In genomic region chr2:49344287-49344686, GRCm38 (mm10) we compare ENCODE assay signal across 19 mouse cellular contexts.
DNase-seq lines count a peak whose midpoint lies in the region; TF ChIP-seq lines count a peak whose summit lies in the region.
"Had no signal": no experiment of that assay in that cellular context is flagged by ENCODE, and none has a peak within 500 bp of the region (broad histone marks: within the 10 kb centered on the region; RNA-seq: fewer than 3 reads in every experiment).

No protein-coding gene starts in this region.

- peak; percentile 45 to 67 for DNase-seq in cerebellum, postnatal 14 days
- DNase-seq in cerebellum, adult 11-12 months = no peak
- peak; percentile 24 for DNase-seq in layer of hippocampus, adult 9-11 months
- no peak for DNase-seq in layer of hippocampus, adult 2 months (ENCODE audit: low spot score in 2 of 2)
- peak; percentile 16 for DNase-seq in right cerebral cortex, postnatal 4 days
- no peak for DNase-seq in right cerebral cortex, postnatal 25 days
- DNase-seq in limb, embryonic 10.5 days (ENCODE audit: low spot score) = no peak
- DNase-seq in kidney, postnatal 25 days = no peak
- DNase-seq: adrenal gland, postnatal 14 days; cerebellum, adult 9-11 months; gastrocnemius, postnatal 25 days; heart, adult 18-20 months; kidney, adult 18-20 months; layer of hippocampus, postnatal 36 days; liver, embryonic 13.5 days; lung, embryonic 14.5 days; lung, postnatal 36 days; right cerebral cortex, postnatal 14 days had no signal

- no peaks in the 10 kb centered on the region for H3K4me1 ChIP-seq in limb, embryonic 10.5 days
- H3K4me1 ChIP-seq: hindbrain, embryonic 12.5 days; liver, embryonic 13.5 days had no signal

- H3K4me3 ChIP-seq in layer of hippocampus, adult 2 months = no peak overlapping the region
- H3K4me3 ChIP-seq in limb, embryonic 10.5 days = no peak overlapping the region
- H3K4me3 ChIP-seq: hindbrain, embryonic 12.5 days; liver, embryonic 13.5 days had no signal

- H3K27ac ChIP-seq in layer of hippocampus, adult 2 months = no peak overlapping the region
- no peak overlapping the region for H3K27ac ChIP-seq in limb, embryonic 10.5 days
- H3K27ac ChIP-seq: hindbrain, embryonic 12.5 days; liver, embryonic 13.5 days had no signal

- 96% methylated on average over 2 of the region's 2 CpGs for WGBS in limb, embryonic 10.5 days

- H3K9me3 ChIP-seq in limb, embryonic 10.5 days (replicated peaks) = no peaks in the 10 kb centered on the region
- H3K9me3 ChIP-seq: hindbrain, embryonic 12.5 days; liver, embryonic 13.5 days had no signal

- H3K36me3 ChIP-seq in limb, embryonic 10.5 days = no peaks in the 10 kb centered on the region
- H3K36me3 ChIP-seq: hindbrain, embryonic 12.5 days; liver, embryonic 13.5 days had no signal

- no peak for TF ChIP-seq CTCF in layer of hippocampus, adult 2 months (conservative IDR thresholded peaks at IDR 0.05)

- no peaks in the 10 kb centered on the region for H3K27me3 ChIP-seq in limb, embryonic 10.5 days (ENCODE audit: low read depth, poor library complexity, severe bottlenecking)
- H3K27me3 ChIP-seq: hindbrain, embryonic 12.5 days; liver, embryonic 13.5 days had no signal

Comparison
In these comparisons a context has a peak if more than half of its experiments do, and no peak if none do; other contexts are left out.
1. DNase-seq: peak in cerebellum, postnatal 14 days (2 of 2), layer of hippocampus, adult 9-11 months (single experiment) and right cerebral cortex, postnatal 4 days (single experiment); none in cerebellum, adult 11-12 months (single experiment), layer of hippocampus, adult 2 months (0 of 2), right cerebral cortex, postnatal 25 days (single experiment), limb, embryonic 10.5 days (single experiment) and kidney, postnatal 25 days (0 of 2).